Mouse (Mus musculus) cerebellum, adult (tissue): ENCODE measurements at regions not wholly inside any gene's neighbourhood (a gene's known extent, or its start where the extent isn't known, plus 50 kb on each side); places are given as distances from the start of the nearest gene placed in this dataset.
A peak's percentile ranks its signal among the peaks of the same experiment; 100 is the strongest.

ENCODE experiments used
- ATAC-seq: cut with Nextera tagmentation; 2 replicates; pipeline ENCODE4 v1.9.2; 2017; ENCODE audit warnings: mild to moderate bottlenecking, moderate library complexity, mixed read lengths; ENCODE audit not compliant: insufficient number of reproducible peaks, low FRiP score, low TSS enrichment

- no peak for ATAC-seq
Measured at GRCm38 (mm10) chr16:63278259-63278697, 424.2 kb downstream of the Pros1 start.

DNA sequence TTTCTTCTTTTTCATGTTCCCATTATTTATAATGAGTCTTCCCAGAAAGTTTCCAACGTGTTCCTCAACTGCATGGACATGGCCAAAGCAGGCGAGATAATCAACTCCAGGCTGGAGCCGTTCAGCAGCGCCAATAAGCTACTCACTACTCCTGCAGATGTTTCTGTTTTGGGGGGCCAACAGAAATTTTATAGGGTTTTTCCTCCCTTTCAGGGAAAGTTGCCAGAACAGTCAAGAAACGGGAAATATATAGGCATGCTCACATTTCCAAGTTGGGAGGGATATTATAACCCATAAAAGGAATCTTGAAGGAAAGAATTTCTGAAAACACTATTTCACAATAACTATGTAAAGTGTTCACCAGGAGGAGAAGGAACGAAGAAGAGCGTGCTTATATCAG is 433.5 kb downstream of the Pros1 start:
- ATAC-seq, result no peak

- ATAC-seq, result no peak
Measured at GRCm38 (mm10) chr16:63311676-63312075, 457.6 kb downstream of the Pros1 start.

DNA sequence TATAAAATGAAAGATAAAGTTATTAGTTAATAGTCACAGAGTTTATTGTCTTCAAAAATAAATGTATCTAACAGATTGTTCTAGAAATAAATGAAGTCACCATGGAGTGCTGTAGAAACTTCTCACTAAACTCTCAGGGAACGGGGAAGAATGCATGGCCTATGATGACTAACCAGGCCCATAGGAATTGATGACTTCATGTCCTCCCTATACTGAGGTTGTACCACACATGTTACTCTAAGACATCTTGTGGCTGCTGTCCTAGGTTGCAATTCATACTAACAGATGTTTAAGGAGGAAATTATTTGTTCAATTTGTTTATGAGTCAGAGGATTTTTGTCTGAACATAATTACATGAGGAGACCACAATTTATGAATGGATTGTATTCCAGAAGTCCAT is 459.4 kb downstream of the Pros1 start:
- no peak for ATAC-seq

GRCm38 (mm10) chr16:63319602-63320001 is 465.5 kb downstream of the Pros1 start:
- ATAC-seq, result no peak

GRCm38 (mm10) chr16:63351511-63352125 is 497.5 kb downstream of the Pros1 start:
- ATAC-seq, result peak; percentile 49; the same call in 1 of the 2 replicates

DNA sequence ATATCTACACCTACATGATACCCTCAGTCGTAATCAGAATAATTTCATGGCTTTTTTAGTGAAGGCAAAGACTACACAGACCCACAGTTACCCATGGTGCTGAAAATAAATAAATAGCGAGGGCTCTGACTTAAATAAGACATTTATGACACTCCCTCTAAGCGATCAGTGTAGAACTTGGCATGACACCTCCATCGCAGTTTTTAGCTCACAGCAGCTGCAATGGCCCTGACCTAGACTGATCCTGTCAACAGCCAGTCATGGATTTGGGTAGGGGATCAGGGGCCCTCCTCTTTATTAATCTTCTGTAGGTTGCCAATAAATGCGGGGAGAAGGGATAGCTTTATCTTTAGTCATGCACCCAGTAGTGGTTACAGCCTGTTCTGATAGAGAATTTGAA is 494.1 kb downstream of the Epha3 start:
- ATAC-seq, result no peak

- ATAC-seq, result no peak
Measured at GRCm38 (mm10) chr16:63371275-63371674, 492.7 kb downstream of the Epha3 start.

- ATAC-seq, result no peak
Measured at GRCm38 (mm10) chr16:63404976-63405375, 459.0 kb downstream of the Epha3 start.

GRCm38 (mm10) chr16:63412656-63413055 is 451.3 kb downstream of the Epha3 start:
- no peak for ATAC-seq

DNA sequence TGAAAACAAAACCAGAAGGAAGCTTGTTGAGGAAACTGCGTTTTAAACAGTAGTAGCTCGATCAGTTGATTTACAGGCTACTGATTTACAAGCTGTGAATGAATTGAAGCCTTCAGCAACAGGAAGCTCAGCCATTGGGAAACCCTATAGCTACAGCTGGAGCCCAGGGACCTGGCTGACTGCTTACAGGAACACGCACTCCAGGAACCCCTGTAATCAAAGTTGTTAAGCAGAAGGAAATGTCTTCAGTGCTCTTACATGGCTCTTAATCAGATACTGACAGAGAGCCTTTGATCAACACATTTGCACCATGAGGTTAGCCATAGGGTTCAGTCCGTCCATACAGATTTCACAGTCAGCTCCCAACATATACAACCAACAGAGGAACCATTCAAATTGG is 411.7 kb downstream of the Epha3 start:
- no peak for ATAC-seq

DNA sequence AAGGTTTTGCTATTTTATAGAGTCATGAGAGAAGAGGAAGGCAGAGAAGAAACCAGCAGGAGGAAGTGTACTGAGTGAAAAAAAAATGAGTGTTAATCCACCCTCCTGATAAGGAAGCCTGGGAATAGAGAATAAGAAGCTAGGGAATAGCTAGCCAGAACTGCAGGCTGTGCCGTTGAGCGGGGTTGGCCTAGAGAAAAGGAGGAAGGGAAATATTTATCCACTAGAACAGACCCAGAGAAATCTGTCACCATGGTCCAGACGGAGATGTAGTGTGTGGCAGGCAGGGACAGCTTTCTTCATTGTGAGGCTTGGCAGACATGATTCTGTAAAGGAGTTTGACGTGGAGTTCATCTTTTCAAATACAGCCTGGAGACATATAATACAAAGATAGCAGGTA is 397.4 kb downstream of the Epha3 start:
- ATAC-seq, result no peak

- no peak for ATAC-seq
Measured at GRCm38 (mm10) chr16:63468851-63469250, 395.1 kb downstream of the Epha3 start.
